Mouse (Mus musculus) lung, postnatal 0 days (tissue): ENCODE results near the gene Epb41l2.
A peak's percentile ranks its signal among the peaks of the same experiment; 100 is the strongest.

Experiments used
- CTCF ChIP-seq: IDR thresholded peaks from 2 replicates; pipeline ENCODE4 v1.5.1; 2016; ENCODE audit warnings: antibody characterized with exemption, mild to moderate bottlenecking
- EP300 ChIP-seq: IDR thresholded peaks from 2 replicates; pipeline ENCODE4 v1.6.1; 2016; ENCODE audit warnings: antibody characterized with exemption, mild to moderate bottlenecking, control low read depth

DNA sequence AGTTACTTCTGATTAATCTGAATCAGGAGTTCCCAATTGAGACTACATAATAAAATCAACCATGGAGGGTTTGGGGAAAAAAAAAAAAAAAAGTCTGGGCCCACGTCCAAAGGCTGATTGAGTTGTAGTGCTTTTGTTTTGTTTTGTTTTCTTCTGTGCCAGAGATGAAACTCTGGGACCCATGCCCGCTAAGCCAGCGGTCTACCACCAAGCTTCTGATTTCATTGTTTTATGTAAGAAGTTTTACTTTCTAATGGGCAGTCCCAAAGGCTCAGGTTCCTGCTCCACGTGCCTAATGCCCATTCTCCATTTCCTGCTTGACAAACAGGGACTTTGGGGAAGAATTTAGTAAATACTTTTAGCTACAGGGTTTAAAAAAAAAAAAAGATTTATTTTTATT, 33.9 kb upstream of the Epb41l2 start:
- TF ChIP-seq CTCF: no peak
- TF ChIP-seq EP300: peak; percentile 46; the same call in 1 of the 2 replicates
